Mouse (Mus musculus): ENCODE results near the gene Tet2.

DNA sequence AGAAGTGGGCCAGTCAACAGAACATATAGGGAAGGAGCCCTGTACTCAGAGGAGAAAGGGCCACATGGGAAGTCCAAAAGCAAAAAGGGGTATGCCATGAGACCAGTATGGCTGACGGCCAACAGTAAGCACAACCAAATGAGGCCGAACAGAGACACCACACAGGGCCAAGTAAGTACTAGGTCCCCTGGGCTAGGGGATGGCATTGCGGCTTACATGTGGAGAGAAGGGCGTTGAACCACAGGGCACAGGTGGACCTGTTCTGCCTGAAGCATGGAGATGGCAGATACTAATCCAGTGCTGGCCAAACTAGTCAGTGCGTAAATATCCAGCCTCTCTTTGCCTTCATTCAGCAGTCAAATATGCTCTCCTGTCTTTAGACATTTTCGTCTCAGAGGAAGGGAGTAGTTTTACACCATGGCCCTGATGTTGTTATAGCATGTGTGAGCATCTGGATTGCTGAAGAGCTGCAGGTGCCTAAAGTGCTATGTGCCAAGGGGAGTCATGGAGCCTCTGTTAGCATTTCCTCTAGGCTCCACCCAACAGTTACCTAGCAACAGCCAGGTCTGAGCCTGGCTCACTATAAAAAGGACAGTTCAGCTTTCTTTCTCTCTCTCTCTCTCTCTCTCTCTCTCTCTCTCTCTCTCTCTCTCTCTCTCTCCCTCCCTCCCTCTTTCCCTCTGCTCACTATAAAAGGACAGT, 14.6 kb upstream of the Tet2 start:
- TF ChIP-seq CTCF (IDR thresholded peaks at IDR 0.05) (no peak), EP300 (IDR thresholded peaks at IDR 0.05) (no peak)

All from lung, postnatal 0 days (tissue).